Mouse (Mus musculus) layer of hippocampus, postnatal 25 days (tissue): Measurements from ENCODE around the gene Ctsc. TPM values are rescaled to one million over a fixed set of nuclear protein-coding genes. Genes with fewer than 3 reads are reported as not detected.
A peak's percentile ranks its signal among the peaks of the same experiment; 100 is the strongest.

ENCODE experiments used
- DNase-seq, 2 experiments: peaks; one replicate each; pipeline ENCODE4 v3.0.0; 2022; ENCODE audit warnings: mixed read lengths in 2 of 2, low spot score in 1 of 2; ENCODE audit errors: extremely low spot score in 1 of 2
- total RNA-seq, 2 experiments: library from RNA; stranded (reverse); gene quantifications; 2 replicates each; pipeline ENCODE4 v1.2.3; 2021

Ctsc gene
- total RNA-seq, 2 experiments from 2014 or later: 12.0 to 13.2 TPM

DNA sequence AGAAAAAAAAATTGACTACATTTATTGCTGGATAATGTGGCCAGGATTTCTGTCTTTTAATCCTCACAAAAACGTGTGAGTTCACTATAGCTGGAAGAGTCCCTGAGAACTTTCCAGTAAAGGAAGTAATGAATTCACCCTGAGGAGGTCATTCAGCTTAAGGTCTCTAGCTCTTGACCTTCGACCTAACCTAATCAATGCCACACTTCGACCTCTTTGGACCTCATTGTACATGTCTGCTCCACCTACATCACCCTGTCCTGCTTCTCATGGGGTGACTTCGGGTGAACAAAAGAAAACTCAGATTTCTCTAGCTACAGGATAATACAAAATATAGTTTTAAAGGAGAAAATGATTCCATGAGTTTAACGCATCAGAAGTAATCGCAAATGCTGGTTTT, 16.0 kb downstream of the Ctsc start:
- DNase-seq: no peak

DNA sequence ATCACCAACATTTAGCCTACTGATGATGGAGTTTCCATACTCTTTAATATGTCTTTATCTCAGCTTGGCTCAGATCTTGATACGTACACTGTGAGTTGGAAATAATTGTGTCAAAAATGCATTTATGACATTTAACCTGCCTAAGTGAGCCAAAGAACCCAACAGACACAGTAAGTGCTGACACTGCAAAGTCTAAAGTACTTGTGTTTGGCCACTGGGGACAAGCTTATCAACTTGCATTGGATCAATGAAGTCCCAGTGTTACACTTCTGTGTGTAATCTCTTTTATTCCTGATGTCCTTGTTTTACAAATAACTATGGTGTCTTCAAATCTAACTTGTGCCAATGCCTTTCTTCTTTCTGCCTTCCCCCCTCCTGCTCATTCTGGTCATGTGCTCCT, 18.1 kb downstream of the Ctsc start:
- DNase-seq: no peak

DNA sequence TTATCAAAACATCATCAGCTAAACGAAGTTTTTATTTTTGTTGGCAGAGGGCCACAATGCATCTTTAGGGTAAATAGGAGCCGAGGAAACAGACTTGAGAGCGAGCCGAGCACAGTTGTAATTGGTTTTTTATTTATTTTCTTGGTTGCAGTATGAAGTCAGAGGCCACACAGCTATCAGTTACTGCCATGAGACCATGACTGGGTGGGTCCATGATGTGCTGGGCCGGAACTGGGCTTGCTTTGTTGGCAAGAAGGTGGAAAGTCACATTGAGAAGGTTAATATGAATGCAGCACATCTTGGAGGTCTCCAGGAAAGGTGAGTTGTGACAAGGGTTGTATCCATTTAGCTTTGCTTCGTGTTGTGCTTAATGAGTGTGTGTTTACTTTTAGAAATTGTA, 19.0 kb downstream of the Ctsc start:
- no peak for DNase-seq

DNA sequence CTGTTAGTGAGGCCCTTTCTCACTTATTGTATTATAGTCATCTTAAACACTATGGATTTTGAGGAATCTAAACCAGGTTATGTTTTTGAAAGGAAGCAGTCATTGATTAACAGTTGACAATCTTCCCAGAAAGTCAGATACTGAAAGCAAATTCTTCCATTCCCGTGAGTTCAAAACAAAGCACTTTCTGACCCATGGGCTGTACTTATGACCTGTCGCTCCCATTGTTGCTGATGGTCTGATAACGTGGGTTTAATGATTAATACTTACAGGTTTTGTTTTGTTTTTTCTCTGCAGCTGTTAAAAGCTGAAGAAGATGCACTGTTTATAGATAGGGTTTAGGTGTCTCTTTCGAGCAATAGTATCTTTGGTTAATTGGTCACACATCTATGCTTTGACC, 27.9 kb downstream of the Ctsc start:
- DNase-seq: no peak

DNA sequence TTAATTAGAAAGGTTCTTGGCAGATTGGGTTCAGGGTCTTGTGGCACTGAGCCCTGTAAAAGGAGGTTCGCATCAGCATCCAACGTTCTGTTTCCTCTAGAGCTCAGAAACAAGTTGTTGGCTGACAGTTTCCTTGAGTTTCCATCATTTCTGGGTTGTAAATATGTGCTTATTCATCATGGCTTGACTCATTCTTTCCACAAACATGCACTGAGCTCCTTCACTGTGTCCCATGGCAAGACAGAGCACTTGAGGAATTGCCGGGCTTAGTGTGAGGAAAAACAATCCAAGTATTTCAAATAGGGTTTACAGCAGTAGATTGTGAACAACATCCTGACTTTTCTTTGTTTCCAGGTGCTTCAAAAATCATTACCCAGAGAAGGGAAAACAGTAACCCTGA, 28.8 kb downstream of the Ctsc start:
- no peak for DNase-seq

DNA sequence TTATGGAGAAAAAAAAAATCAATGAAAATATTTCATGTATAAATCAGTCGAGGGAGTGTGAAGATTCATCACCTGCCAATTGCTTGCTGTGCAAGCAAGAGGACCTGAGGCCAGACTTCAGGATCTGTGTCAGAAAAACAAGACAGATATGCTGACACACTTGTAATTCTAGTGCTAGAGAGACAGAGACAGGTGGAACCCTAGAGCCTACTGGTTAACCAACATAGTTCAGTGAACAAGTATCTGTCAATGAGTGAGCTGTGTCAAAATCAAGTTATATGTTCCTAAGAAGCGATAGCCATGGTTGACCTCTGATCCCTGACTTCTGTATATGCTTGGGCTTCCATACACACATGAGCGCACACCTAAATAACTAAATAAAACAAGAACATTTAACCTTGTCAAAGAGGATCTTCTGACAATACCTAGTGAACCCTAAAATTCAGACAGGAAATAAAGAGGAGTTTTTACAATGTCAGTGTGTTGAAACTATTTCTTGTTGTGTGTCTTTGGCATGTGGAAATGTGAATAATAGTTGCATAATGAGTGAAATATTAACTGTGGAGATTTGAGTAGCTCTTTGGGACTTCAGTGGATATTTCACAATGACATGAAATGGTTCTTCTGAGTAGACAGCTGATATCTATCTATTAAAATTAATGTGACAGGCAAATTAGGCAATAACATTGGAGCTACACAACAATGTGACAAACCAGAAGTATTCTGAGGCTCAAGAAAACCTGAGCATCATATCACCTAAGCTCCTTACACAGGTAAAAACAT, 32.7 kb downstream of the Ctsc start:
- no peak for DNase-seq

DNA sequence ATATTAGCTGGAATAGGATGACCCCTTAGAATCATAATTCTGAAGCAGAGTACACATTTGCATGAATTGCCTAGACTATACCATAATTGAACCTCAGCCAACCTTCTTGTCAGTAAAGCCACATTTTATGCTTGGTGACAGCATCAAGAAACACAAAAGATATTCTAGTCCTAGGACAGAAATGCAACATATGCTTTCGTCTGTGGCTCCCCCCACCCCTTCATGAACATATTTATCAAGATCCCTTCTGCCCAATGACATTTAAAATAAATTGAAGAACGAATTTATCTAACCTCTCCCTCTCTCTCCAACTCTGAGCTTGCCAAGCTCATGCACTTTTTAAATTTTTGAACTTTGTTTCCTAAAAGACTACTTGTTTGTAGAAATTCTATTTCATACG, 38.5 kb downstream of the Ctsc start:
- no peak for DNase-seq

DNA sequence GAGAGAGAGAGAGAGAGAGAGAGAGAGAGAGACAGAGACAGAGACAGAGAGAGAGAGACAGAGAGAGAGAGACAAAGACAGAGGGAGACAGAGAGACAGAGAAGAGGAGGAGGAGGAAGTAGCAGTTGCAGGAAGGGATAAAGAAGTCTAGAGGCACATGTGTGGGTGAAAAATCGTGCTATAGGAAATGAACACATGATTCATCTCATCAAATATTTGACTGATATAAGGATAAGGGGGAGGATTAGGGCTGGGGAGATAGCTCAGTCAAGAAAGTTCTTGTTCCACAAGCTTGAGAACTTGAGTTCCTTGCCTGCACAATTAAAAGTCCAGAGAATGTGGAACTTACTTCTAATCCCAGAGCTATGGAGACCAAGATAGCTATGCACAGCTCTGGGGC, 40.6 kb downstream of the Ctsc start:
- DNase-seq: no peak

DNA sequence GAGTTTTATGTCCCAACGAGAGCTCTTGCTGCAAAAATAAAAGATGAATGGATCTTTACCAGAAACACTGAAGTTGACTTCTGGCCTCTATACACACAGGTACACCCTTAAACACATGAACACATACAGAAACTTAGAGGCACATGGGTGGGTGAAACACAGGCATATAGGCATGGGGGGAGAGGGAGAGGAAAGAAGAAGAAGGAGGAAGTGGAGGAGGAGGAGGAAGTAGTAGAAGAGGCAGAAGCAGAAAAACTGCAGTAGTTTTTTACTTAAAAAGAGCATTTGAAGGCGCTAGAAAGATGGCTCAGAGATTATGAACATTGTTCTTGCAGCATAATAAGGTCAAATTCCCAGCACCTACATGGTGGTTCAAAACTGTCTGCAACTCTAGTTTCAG, 41.0 kb downstream of the Ctsc start:
- no peak for DNase-seq

DNA sequence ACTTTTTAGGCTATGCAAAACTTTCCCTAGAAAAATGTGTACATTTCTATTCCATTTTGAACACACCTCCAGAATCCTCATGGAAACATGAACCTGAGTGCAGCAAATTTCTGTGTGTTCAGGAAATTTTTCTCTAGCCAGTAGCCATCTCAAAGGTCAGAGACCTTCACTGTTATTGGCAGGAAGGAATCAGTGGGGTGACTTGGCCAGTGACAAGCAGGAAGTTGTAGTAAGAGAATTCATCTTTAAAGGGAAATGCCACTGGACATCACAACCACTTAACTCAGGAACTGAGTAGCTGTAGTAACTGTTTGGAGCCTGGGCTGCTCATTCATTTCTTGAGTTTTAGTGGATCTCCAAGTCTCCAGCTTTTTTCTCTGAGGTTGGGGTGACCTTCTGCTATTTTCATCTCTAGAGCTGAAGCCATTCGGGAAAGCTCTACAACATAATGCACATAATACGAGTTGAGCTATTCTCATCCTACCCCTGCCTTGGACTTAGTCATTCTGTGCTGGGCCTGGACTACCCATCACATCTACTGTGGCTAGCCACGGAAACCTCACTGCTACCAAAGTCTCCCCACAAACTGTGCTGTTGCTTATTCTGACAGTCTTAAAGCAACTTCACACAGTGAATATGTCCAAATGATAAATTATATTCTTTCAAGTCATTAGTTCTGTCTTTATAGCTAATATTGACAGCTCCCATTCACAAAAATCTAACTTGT, 41.7 kb downstream of the Ctsc start:
- no peak for DNase-seq

DNA sequence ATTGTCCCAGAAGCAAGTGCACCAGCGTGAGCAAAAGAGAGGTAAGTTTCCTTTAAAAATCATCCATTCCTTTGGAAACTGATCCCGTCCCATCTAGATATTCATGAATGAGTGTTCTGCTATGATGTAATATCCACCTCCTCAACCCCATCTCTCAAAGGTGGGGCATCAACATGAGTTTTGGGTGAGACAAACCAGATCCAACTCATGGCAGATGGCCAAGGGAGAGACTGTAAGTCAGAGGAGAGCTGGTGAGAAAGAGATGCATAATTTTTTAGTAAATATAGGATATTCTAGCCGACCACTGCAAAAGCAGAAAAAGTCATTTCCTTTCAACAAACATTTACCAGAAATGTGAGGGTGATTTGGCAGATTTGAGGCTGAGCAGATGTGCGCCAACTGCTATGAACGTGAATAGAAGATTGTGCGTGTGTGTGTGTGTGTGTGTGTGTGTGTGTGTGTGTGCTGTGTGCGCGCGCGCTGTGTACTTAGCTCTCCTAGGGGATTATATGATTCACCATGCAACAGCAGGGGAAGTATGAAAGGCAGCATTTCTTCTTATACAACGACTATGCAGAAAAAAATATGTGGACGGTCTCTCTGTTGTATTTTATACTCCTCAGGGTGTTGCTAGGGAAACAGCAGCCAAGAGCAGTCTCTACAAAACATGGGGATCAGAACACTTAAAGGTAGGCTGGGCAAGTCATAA, 42.9 kb downstream of the Ctsc start:
- DNase-seq: peak; percentile 17 to 48

DNA sequence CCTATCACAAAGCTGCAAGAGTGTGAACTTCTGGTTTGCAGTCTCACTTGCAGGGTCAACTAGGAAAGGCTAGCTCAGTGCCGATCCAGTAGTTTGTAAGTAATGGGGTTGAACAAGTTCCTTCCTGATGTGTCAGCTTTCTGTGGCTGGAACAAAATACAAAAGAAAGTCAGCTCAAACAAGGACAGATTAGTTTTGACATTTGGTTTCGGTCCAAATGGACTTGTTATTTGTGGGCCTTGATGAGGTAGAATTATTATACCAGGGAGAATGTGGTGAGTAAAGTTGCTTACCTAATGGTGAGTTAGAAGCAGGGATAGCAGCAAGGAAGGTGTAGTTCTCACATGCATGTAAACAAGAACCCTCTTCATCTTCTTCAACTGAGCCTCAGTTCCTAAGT, 44.5 kb downstream of the Ctsc start:
- no peak for DNase-seq

DNA sequence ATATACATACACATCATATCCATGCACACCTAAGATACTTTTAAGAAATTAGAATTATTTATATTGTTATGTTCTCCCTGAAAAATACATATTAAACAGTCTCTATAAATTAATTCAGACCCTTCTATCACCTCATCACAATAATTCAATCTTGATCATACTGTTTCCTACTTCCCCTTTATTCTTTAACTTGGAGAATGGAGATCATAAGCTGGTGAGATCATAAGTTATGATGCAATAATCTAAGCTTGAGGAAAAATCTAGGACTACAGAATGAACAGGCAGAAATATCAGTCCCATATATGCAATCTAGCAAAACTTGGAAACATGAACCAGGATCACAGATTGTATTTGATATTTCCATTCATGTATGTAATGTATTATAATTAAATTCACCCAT, 49.6 kb downstream of the Ctsc start:
- DNase-seq: no peak

DNA sequence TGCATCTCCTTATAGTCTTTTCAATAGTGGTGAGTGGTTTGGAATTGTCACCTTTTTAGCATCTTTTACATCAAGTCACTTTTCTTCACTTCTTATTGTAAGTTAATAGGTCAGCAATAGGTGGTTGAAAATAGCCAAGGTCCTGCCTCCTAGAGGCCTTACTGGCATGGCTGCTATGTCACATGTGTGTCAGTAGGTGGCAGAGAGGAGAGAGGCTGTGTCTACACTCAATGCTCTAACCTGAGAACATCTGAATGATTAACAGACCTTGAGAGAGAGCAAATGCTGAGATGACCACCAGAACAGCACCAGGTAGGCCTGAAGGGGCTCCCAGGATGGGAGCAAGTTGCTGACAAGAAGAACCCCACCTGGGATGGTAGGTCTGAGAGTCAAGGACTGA, 65.9 kb downstream of the Ctsc start:
- DNase-seq: no peak

DNA sequence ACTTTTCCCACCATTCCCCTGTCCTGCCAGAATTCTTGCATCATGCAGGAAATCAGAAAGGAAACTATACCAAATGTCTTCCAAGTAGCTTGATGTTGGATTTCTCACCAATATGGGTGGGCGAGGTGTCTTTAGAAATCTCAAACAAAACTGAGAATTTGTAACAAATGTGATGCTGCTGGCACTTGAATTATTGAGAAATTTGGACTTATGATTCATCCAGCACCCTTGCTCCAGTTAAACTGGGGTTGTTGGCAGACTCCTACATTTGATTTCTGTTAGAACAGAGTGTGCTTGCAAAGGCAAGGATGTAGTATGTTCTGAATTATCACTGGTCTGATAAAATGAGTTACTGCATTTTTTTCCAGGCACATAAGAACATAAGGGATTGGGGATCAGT, 68.2 kb downstream of the Ctsc start:
- DNase-seq: no peak

DNA sequence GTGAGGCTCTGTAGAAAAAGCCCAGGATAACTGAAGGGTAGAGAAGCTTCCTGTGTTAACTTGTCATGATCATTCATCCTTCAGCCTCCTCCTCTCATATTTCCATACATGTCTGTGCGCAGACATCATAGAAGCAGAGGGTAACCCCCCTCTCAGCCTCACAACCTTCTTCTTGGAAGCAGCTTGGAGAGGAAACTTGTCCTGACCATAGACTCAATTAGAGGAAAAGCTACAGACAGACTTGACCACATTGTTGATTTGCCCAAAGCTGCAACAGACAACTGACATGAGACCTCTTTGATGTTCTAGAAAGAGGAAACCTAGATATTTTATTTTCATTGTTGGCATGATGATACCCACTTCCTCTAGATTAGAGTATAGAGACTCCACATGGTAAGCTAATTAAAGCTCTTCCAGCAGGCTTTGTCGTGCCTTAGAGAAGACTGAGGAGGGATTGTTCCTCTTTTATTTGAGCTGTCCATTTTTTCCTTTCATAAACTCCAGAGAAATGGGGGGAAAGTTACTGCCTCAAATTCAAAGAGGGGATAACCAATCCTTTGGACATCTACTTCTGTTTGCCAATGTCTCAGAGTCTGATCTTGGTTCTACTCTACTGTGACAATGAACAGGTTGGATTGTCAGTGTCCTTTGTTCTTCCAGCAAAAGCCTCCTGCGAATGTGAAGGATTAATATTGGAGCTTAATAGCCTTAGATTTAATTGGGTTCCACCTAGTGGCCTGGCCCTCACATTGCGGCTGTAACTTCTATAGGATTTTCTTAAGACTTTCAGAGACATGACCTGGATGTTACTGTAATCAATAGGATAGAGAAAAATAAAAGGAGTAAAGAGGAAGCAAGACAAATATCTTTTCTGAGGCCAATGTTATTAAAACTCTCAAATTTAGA, 79.2 kb downstream of the Ctsc start:
- DNase-seq: no peak

DNA sequence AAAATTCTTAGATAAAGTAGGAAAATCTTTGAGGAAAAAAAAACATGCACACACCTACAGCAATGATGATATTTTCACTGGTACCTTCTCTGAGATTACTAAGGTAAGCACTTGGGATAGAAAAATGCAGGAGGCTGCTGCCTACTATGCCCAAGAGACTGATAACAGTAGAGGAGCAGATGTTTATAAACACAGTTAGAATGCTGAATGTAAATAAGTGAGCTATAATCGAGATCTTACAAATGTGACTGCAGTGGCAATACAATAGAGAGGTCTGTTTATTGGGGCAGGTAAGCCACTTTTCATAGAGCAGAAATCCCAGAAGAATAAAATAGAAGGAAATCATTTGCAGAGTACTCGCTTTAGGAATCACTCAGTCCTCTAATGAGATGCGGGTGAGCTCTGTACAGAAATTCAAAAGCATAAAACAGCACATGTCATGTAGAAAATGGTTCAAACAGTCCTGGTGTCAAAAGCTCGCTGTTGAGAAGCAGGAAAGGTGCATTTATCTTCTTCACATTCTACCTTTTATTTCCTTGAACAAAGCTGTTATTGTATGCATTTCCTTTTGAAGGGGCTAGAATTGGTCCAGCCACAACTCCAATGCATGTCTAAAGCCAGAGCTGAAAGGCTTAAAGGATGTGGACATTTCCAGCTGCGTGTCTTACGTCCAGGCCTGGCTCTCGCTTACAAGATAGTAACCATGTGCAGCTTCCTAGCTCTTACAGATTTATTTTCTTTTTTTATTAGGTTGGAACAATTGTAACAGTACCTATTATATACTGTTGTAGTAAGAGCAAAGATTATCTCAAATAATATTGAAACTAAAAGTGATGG, 80.4 kb downstream of the Ctsc start:
- no peak for DNase-seq
